Mouse (Mus musculus): Measurements from ENCODE around the gene Ncf1. TPM values are rescaled to one million over a fixed set of nuclear protein-coding genes. Genes with fewer than 3 reads are reported as not detected.

Gene Ncf1
- polyA plus RNA-seq (2015; fragmentation: Nextera tagmentation; extraction: Ambion mirVana) = 2.8 and 3.0 TPM in 2 replicates

DNA sequence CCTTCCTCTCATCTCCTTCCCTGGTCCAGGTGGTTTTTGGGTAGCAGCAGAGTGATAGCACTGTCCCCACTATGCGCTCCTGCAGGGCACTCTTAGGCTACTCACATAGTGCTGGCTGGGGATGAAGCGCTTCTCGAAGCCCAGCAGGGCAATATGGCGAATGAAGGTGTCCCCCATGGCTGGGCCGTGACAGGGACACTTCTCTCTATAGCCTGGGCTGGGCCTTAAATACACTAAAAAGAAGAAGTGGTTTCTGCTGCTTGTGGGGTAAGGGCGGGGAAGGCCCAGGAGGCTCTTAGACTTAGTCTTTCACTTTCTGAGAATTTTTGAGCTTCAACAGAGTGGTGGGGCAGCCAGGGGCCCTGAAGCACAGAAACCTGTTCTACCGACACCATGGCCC, at the start of gene Ncf1:
Gene Ncf1, minus strand, starts transcription at position 235 of the 400 bp plus-strand sequence.
- no peaks in the 10 kb centered on the region for H3K36me3 ChIP-seq
- H3K9ac ChIP-seq = no peak within 1 kb of the TSS
- H3K27ac ChIP-seq (replicated peaks) = no peak within 1 kb of the TSS
- ATAC-seq (ENCODE audit: low FRiP score, low read depth) = no peak
- H3K4me1 ChIP-seq (replicated peaks) = no peaks in the 10 kb centered on the region
- H3K4me2 ChIP-seq = no peak within 1 kb of the TSS
- no peaks in the 10 kb centered on the region for H3K27me3 ChIP-seq
- WGBS = 90% methylated on average over 7 of the region's 7 CpGs
- H3K4me3 ChIP-seq = no peak within 1 kb of the TSS
- H3K9me3 ChIP-seq = no peaks in the 10 kb centered on the region

DNA sequence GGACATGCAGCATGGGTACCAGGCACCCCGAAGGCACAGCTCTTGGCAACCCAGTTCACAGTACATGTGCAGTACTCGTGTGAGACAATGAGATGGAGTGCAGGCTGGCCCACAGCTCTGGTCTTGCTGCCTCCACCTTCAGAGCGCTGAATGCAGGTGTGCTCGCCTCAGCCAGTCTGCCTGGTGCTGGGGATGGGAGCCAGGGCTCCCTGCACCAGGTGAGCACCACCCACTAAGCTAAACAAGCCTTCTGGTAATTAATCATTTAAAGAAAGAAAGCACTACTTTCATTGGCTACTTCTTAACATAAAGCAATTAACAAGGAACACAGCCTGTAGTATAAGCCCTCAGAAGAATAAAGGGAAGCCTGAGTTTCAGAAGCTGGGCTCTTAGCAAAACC, 47.7 kb upstream of the Ncf1 start:
- Histone ChIP-seq H3K9ac (no peak overlapping the region), H3K4me3 (no peak overlapping the region), H3K4me1 (replicated peaks) (no peaks in the 10 kb centered on the region), H3K36me3 (peaks cover 70% of the 10 kb centered on the region), H3K9me3 (no peaks in the 10 kb centered on the region), H3K4me2 (no peak overlapping the region), H3K27me3 (no peaks in the 10 kb centered on the region), H3K27ac (replicated peaks) (no peak overlapping the region)
- no peak for ATAC-seq (ENCODE audit: low FRiP score, low read depth)
- WGBS = 85% methylated on average over 4 of the region's 4 CpGs

DNA sequence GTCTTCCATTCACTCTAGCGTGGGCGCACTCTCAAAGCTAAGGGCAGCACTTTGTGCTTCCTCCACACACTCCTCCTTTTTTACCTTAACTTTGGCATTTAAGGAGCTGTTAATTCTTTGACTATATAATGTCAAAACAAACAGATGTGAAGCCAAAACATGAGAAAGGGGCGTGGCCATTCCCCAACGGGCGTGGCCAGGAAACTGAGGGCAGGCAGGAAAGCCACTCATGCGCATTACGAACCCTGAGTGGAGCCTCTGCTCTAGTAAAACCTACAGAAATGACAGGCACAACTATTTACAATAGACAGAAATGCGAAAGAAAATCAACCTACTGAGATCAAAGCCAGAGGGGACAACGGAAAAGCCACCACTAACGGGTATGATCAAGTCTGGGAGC, 46.1 kb upstream of the Ncf1 start:
- Histone ChIP-seq H3K4me2 (no peak overlapping the region), H3K4me1 (replicated peaks) (no peaks in the 10 kb centered on the region), H3K9ac (no peak overlapping the region), H3K36me3 (peaks cover 77% of the 10 kb centered on the region), H3K27ac (replicated peaks) (no peak overlapping the region), H3K4me3 (no peak overlapping the region), H3K9me3 (no peaks in the 10 kb centered on the region), H3K27me3 (no peaks in the 10 kb centered on the region)
- no peak for ATAC-seq (ENCODE audit: low FRiP score, low read depth)
- WGBS = 88% methylated on average over 10 of the region's 10 CpGs

DNA sequence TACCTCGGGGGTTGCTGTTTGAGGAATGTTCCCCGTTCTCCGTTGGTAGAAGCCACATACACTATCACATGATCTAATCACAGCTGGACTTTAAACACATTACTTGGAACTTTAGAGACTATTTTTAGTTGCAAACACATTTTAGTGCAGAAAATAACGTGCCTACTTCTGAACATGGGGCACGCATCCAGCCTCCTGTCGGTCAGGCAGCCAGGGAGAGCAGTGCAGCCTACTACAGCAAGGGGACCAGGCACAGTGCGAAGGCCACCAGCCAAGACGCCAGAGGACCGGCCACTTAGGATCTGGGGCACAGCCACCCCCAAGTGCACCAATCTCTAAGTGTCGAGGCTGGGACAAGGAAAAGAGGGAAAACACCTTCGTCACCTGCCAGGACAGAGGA, 45.6 kb upstream of the Ncf1 start:
- Histone ChIP-seq H3K27ac (replicated peaks) (no peak overlapping the region), H3K4me1 (replicated peaks) (no peaks in the 10 kb centered on the region), H3K4me2 (no peak overlapping the region), H3K9ac (no peak overlapping the region), H3K27me3 (no peaks in the 10 kb centered on the region), H3K9me3 (no peaks in the 10 kb centered on the region), H3K4me3 (no peak overlapping the region), H3K36me3 (peaks cover 80% of the 10 kb centered on the region)
- WGBS = 90% methylated on average over 11 of the region's 11 CpGs
- no peak for ATAC-seq (ENCODE audit: low FRiP score, low read depth)

DNA sequence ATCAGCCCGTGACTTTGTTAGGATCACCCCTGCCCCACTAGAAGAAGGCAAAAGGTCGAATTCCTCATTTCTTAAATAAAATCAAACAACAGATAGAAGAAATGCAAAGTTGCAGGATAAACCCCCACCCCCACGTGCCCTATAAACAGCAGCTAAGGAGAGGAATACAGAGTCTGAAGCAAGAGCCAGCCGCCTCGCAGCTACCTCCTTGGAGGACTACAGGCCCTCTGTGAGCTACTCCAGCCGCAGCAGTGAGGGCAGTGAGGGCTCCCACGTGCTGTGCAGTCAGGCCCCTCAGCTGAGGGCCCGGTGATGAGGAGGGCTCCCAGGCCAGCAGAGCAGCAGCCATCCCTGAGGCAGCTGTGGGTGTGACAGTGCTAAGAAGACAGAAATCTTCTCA, 44.3 kb upstream of the Ncf1 start:
- peaks cover 74% of the 10 kb centered on the region for H3K36me3 ChIP-seq
- no peaks in the 10 kb centered on the region for H3K27me3 ChIP-seq
- WGBS = 87% methylated on average over 8 of the region's 8 CpGs

DNA sequence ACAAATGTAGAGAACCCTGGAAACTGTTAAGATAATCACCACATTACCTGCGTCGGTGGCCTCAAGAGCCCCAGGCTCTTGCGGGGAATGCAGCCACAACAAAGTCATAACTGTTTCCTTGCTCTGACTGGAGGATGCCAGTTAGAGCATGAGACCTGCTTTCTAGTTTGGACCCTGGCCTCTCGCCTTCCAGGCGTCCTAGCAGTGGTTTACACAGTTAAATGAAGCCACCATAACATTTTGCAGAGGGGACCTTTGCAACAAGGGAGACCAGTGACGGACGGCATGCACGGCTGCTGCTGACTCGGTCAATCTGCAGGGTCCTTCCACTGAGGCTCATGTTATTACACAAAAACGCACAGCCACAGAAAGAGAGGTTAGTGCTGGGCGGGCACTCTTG, 43.3 kb upstream of the Ncf1 start:
- Histone ChIP-seq H3K4me2 (no peak overlapping the region), H3K9ac (no peak overlapping the region), H3K9me3 (no peaks in the 10 kb centered on the region), H3K4me3 (no peak overlapping the region), H3K27ac (replicated peaks) (no peak overlapping the region), H3K4me1 (replicated peaks) (no peaks in the 10 kb centered on the region), H3K27me3 (no peaks in the 10 kb centered on the region), H3K36me3 (peaks cover 76% of the 10 kb centered on the region)
- no peak for ATAC-seq (ENCODE audit: low FRiP score, low read depth)
- WGBS = 81% methylated on average over 11 of the region's 11 CpGs

More for the DNA sequence above, 44.3 kb upstream of the Ncf1 start:
- no peaks in the 10 kb centered on the region for H3K9me3 ChIP-seq
- H3K4me3 ChIP-seq = no peak overlapping the region
- no peak overlapping the region for H3K4me2 ChIP-seq
- no peak for ATAC-seq (ENCODE audit: low FRiP score, low read depth)
- no peak overlapping the region for H3K27ac ChIP-seq (replicated peaks)
- H3K9ac ChIP-seq = no peak overlapping the region
- H3K4me1 ChIP-seq (replicated peaks) = no peaks in the 10 kb centered on the region

DNA sequence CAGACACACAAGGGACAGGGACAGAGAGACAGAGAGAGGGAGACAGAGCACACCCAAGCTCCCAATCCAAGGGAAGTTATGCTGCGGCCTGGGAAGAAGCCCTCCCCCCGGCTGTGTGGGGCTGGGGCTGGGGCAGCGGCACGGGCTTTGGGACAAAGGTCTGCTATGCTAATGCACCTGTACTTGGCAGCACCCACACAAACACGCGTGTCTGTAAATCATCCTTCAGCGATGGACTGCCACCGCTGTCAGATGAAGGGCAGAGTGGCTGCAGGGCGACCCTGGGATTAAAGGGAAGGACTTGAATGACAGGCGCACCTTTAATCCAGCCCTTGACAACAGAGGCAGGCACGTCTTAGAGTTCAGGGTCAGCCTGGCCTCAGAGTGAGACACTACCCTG, 42.0 kb upstream of the Ncf1 start:
- no peak overlapping the region for H3K4me3 ChIP-seq
- 89% methylated on average over 11 of the region's 11 CpGs for WGBS
- no peak for ATAC-seq (ENCODE audit: low FRiP score, low read depth)
- H3K36me3 ChIP-seq = peaks cover 87% of the 10 kb centered on the region
- H3K9ac ChIP-seq = no peak overlapping the region
- no peaks in the 10 kb centered on the region for H3K9me3 ChIP-seq
- no peaks in the 10 kb centered on the region for H3K27me3 ChIP-seq
- H3K4me1 ChIP-seq (replicated peaks) = no peaks in the 10 kb centered on the region
- H3K27ac ChIP-seq (replicated peaks) = no peak overlapping the region
- H3K4me2 ChIP-seq = no peak overlapping the region

DNA sequence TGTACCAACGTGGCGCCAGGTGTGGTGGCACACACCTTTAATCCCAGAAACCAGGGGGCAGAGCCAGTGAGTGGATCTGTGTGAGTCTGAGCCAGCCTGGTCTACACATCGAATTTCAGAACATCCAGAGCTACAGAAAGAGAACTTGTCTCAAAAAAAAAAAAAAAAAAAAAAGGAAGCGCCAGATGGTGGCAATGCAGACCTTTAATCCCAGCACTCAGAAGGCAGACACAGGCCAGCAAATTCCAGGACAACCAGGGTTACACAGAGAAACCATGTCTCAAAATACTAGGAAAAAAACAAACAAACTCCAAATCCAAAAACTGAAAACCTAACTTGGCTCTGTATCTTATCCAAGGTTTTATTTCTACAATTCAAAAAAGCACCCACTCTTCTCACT, 41.1 kb upstream of the Ncf1 start:
- WGBS = 93% methylated on average over 4 of the region's 4 CpGs
- Histone ChIP-seq H3K4me2 (no peak overlapping the region), H3K27me3 (no peaks in the 10 kb centered on the region), H3K9me3 (no peaks in the 10 kb centered on the region), H3K4me1 (replicated peaks) (no peaks in the 10 kb centered on the region), H3K4me3 (no peak overlapping the region), H3K9ac (no peak overlapping the region), H3K27ac (replicated peaks) (no peak overlapping the region), H3K36me3 (peaks cover 88% of the 10 kb centered on the region)
- ATAC-seq (ENCODE audit: low FRiP score, low read depth) = no peak

DNA sequence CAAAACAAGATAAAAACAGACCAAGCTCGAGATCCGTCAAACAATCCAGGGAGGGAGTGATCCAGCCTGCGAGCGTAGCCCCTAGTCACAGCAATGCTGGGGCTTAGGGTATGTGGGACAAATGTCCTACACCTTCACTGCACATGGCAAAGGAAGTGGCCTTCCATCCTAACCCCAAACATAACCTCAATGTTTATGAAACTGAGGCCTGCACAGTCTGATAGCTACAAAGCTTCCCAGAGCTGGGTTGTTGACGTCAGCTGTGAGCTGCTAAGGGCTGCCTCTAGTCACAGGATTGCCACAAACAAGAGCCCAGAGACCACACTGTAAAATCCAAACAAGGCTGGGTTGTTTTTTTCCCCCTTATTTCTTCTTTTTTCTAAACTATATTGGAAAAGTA, 40.3 kb upstream of the Ncf1 start:
- Histone ChIP-seq H3K9me3 (no peaks in the 10 kb centered on the region), H3K27ac (replicated peaks) (no peak overlapping the region), H3K36me3 (peaks cover 89% of the 10 kb centered on the region), H3K4me2 (no peak overlapping the region), H3K27me3 (no peaks in the 10 kb centered on the region), H3K4me3 (no peak overlapping the region), H3K4me1 (replicated peaks) (no peaks in the 10 kb centered on the region), H3K9ac (no peak overlapping the region)
- 86% methylated on average over 5 of the region's 5 CpGs for WGBS
- no peak for ATAC-seq (ENCODE audit: low FRiP score, low read depth)

DNA sequence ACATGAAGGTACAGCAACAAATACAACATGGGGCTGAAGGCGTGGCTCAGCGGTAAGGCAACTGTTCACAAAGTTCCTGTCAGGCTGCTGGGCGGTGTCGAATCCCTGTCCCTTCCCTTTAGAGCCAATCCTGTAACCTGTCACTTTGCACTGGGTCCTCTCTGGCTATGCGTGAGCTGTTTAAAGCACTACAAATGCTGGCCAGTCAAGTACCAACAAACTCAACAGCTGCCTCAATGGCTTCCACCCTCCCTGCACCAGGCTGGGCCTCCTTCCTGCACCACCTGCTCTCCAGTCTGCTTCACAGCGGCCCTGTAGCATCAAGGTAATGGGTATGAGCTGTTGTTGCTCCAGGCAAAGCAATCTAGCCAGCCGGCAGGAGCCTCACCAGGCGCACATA, 39.3 kb upstream of the Ncf1 start:
- no peak for ATAC-seq (ENCODE audit: low FRiP score, low read depth)
- WGBS = 97% methylated on average over 8 of the region's 8 CpGs
- no peaks in the 10 kb centered on the region for H3K9me3 ChIP-seq
- no peaks in the 10 kb centered on the region for H3K27me3 ChIP-seq
- no peak overlapping the region for H3K4me3 ChIP-seq
- no peaks in the 10 kb centered on the region for H3K4me1 ChIP-seq (replicated peaks)
- no peak overlapping the region for H3K4me2 ChIP-seq
- no peak overlapping the region for H3K27ac ChIP-seq (replicated peaks)
- peaks cover 92% of the 10 kb centered on the region for H3K36me3 ChIP-seq
- H3K9ac ChIP-seq = no peak overlapping the region

DNA sequence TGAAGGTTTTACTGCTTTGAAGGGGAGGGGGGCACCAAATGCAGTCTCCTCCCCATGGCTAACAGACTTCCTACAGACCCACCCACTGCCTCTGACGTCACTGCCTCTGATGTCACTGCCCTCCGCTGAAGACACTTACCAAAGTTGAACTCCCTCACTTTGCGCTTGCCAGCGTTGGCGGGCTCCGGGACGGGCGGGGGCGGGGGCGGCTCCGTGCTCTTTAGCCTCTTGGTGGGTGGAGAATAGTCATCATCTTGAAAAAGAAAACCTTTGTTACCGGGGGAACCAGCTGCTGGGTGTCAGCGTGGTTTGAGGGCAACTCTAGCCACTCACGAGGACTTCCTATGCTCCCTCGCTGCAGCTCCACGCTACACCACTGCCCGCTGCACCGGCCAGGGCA, 37.0 kb upstream of the Ncf1 start:
- peaks cover 91% of the 10 kb centered on the region for H3K36me3 ChIP-seq
- no peak overlapping the region for H3K27ac ChIP-seq (replicated peaks)
- H3K4me2 ChIP-seq = no peak overlapping the region
- no peak overlapping the region for H3K4me3 ChIP-seq
- H3K9me3 ChIP-seq = no peaks in the 10 kb centered on the region
- 87% methylated on average over 18 of the region's 18 CpGs for WGBS
- H3K9ac ChIP-seq = no peak overlapping the region
- no peaks in the 10 kb centered on the region for H3K4me1 ChIP-seq (replicated peaks)
- H3K27me3 ChIP-seq = no peaks in the 10 kb centered on the region
- no peak for ATAC-seq (ENCODE audit: low FRiP score, low read depth)

DNA sequence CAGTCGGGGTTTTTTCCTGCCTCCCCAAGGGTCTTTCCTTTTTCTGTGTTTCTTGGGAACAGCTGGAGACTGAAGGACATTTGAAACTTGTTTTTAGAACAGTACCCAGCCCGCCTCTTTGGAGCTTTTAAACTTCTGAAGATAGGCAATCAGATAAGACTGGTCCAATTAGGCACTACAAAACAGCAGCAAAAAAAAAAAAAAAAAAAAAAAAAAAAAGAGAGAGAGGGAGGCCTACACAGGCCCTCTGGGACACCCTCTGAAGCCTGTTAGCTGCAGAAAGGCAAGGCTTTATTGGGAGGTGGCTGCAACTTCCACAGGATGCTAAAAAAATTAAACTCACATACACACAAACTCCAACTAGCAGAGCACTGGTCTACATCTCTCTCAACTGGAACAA, 36.5 kb upstream of the Ncf1 start:
- Histone ChIP-seq H3K9ac (no peak overlapping the region), H3K36me3 (peaks cover 91% of the 10 kb centered on the region), H3K4me1 (replicated peaks) (no peaks in the 10 kb centered on the region), H3K4me3 (no peak overlapping the region), H3K27me3 (no peaks in the 10 kb centered on the region), H3K9me3 (no peaks in the 10 kb centered on the region), H3K27ac (replicated peaks) (no peak overlapping the region), H3K4me2 (no peak overlapping the region)
- 86% methylated on average over 2 of the region's 2 CpGs for WGBS
- no peak for ATAC-seq (ENCODE audit: low FRiP score, low read depth)

DNA sequence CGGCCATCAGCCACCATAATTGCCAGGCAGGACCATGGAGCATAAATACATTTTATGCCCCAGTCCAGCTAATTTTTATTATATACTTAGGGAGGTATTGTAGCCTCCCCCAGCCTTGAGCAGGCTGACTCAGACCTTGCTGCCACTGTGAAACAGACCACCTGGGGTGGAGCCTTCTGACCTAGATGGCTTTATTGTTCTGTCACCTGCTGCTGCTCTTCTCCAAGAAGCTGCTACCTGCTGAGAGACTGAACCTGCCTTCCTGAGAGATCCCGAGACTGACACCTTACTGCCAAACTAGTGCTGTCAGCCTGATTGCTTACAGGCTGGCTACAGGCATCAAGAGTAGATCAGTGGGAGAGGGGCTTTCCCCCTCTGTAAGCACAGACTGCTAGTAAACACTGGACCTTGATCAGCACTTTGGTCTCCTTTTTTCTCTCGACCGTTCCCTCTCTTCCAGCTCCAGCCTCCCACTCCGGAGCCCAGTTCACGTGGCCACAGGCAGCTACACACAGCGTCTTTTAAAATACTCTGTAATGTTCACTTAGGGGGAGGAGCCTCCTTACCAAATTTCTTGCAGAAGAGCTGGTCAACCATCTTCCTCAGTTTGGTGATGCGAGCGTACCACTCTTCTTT, 30.7 kb upstream of the Ncf1 start:
- 91% methylated on average over 9 of the region's 9 CpGs for WGBS

More for the DNA sequence above, 30.7 kb upstream of the Ncf1 start:
- Histone ChIP-seq H3K27me3 (no peaks in the 10 kb centered on the region), H3K9me3 (no peaks in the 10 kb centered on the region), H3K4me2 (no peak overlapping the region), H3K9ac (no peak overlapping the region), H3K4me3 (no peak overlapping the region), H3K27ac (replicated peaks) (no peak overlapping the region), H3K4me1 (replicated peaks) (no peaks in the 10 kb centered on the region), H3K36me3 (peaks cover 90% of the 10 kb centered on the region)
- ATAC-seq (ENCODE audit: low FRiP score, low read depth) = no peak

All from hindbrain, embryonic 15.5 days (tissue).